Mouse (Mus musculus) right cerebral cortex, postnatal 10 days (tissue): ENCODE data around the gene Aff1.

Experiments used
- DNase-seq, 2 experiments: peaks; one replicate each; pipeline ENCODE4 v3.0.0; 2021; ENCODE audit warnings: low spot score in 2 of 2

Gene Aff1

DNA sequence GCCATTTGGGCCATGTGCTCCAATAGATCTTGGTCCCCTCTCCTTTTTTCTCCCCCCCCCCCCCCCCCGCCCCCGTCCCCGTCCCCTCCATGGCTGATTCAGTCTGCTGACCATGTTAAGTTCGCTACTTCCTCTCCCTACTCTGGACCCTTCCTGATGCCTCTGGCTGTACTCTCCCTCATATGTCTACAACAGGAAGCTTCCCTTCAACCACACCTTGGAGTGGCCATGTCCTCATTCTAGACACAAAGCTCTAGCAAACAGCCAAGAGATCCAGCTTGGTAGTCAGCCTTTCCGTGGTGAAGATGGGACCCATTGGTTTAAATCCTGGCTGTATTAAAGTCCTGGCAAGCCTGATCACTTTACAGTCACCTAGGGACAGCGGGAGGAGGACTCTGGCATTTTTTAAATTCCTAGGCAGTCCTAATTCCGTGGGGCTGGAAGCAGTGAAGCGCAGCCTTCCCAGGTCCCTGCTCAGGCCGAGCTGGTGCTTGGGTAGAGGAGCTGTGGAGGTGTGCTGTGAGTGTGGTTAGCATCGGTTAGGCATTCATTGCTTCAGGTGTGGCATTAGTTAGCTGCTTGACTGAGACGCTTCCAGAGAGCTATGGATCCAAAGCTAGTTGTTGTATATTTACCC lies 144.1 kb downstream of the Aff1 start:
- DNase-seq = no peak

DNA sequence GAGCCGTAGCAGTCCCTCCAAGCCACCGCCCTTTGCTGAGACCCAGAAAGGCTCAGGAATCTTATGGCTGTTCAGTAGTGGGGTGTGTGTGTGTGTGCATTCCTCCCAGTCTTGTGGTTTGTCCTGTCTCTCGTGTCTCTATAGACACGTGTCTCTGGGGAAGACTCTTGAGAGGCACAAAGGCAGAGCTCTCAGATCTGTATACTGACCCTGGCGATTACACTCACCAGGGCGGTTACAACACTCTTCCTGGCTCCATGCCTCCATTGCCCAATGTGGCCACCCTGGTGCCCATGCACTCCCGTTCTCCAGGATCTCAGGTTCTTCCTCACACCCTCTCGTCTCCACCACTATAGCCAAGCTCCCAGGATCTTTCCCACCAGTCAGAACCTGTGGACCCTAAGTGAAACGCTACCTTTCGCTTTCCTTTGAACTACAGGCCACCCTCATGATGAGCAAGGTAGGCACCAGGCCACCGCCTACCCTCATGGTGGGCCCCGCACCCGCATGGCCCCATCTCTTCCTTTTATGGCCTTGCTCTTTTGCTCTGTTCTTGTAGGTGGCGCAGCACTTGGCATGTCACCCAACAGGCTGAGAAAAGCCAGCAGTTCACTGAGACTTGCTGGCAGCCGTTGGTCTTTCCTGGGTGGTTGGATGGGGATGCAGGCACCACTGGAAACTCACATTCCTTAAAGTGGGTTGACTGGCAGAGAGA lies 146.5 kb downstream of the Aff1 start:
- DNase-seq = no peak

DNA sequence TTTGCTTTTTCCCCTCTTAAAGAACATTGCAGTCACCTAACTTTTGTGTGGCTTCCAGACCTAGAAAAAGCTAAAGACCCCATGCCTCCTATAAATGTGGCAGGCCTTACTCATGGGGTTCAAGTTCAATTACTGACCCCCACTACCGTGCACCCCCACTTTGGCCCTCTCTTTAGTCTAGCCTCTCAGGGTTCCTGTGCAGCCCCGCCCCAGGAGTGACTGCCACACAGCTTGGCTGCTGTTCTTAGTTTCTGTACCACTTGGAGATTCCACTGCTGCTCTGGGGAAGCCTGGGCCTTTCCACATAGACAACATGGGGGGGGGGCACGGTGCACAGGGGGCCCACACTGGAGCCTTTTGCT lies 147.1 kb downstream of the Aff1 start:
- DNase-seq = no peak

DNA sequence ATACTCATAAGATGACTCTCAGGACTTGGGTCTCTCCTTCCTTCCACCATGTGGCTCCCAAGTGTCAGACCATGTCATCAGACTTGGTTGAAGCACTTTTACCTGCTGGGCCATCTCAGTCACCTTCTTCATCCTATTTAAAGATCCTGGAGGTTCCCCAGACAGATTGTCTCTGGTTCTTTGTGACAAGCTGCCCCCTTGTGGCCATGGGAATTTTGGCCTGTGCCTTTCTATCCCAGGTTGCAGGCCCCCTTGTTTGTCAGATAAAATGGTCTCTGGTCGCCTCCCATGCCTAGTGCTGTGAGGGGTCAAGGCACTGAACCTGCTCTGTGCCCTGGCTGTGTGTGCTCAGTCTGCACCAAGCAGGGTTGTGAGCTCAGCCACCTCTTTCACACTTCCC lies 151.8 kb downstream of the Aff1 start:
- peak in 1 of 2 experiments; percentile 62 for DNase-seq

DNA sequence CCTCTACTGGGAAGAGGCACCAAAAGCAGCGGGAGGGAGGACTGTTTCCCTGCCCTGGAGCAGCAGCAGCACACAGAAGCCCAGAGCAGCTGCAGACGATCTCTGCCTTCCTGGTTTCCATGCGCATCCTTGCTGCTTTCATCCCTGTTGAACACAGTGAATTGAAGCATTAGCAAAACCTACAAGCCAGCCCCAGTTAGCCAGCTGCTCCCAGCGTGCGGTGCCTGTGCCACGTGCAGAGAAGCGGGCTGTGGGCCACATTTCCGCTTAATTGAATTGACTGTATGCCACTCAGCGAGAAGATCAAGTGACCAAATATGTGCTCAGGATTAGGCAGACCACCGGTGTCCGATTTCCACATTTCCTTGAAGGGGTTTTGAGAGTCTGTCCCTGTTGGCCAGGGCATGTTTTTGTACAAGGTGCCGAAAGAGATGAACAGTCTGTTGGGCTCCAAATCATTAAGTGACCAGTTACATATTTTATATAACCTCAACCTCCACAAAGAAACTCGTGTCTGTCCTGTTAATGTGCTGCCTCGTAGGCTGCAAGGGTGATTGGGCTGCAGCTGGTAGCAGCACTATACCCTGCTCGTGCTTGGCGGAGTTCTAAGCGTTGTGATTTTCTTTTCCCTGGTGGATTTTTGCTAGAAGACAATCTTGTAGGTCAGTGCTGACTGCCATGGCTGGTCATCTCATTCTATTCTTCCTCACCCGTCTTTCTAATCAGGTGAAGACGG lies 153.4 kb downstream of the Aff1 start:
- peak; percentile 69 to 72 for DNase-seq

DNA sequence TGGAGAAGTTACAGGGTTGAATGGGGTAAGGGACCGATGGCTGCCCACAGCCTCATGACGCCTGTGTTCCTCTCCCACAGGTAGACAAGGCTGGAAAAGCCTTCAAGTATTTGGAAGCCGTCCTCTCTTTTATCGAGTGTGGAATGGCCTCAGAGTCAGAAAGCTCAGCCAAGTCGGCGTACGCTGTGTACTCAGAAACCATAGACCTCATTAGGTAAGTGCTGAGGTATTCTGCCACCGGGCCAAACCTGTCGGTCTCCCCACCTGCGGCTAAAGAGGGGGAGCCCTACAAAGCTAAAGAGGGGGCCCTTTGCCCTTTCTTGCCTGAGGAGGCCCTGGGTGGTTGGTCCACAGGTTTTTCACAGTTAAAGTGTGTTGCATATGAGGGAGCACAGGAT lies 154.0 kb downstream of the Aff1 start:
- no peak for DNase-seq

DNA sequence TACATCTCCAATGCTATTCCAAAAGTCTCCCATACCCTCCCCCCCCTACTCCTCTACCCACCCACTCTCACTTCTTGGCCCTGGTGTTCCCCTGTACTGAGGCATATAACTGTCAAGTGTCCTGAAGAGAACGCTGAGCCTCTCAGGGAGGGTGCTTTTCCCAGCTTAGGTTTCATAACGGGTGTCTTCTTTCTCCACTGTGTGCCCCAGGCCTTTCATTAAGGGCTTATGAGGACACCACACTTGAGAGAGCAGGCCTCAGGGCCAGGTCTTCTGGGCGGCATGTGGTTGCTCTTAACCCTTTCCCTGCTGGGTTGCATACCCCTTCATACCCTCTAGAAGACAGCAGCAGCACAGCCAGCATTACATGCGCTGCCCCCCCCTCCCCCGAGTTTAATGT lies 154.4 kb downstream of the Aff1 start:
- DNase-seq = no peak

DNA sequence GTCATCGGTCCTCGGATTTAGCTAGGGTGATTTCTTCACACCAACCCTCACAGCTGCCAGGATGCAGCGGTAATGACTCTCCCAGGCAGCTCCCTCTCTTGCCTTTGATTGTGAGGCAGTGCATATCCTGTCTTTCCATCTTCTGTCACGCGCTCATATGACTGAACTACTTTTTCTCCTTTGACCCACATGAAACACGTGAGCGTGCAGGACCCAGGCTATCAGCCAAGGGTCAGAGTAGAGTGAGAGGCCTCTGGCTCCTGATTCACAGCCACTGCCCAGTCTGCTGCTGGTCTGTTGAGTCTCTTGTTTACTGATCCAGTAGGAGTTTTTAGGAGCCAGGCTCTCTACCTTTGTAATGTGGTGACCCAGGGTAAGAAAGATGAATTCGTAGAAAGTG lies 156.4 kb downstream of the Aff1 start:
- no peak for DNase-seq

DNA sequence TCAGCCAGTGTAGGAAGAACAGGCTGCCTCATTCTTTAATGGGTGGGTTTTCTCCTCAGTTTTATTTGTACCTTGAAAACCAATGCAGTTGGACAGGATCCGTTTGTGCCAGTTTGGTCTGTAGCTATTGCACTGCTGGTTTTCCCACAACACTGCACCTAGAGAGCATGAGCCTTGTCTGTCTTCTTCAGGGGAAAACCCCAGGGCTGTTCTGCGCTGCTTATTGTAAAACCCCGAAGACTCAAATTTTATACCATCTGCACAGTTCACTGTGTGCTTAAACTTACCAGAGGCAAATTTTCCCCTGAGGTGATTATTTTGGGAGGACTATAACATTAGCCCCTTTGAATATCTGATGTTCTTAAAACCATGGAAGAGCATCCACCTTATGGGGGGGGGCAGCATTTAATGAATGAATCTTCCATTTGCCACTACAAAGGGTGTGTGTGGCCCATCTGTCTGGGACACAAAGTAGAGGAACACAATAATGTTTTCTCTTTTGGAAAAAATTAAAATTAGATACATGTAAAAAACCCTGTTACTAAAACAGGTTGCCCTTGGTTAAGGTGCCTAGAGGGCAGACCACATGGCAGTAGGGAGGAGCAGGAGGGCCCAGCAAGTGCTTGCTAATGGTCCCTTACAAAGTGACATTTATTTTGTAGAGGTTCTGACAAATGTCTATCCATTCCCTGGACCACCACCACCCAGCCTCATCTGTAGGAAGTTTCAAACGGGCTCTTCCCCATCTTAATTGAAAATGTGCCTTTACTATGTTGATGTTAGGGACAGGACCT lies 160.8 kb downstream of the Aff1 start:
- no peak for DNase-seq

DNA sequence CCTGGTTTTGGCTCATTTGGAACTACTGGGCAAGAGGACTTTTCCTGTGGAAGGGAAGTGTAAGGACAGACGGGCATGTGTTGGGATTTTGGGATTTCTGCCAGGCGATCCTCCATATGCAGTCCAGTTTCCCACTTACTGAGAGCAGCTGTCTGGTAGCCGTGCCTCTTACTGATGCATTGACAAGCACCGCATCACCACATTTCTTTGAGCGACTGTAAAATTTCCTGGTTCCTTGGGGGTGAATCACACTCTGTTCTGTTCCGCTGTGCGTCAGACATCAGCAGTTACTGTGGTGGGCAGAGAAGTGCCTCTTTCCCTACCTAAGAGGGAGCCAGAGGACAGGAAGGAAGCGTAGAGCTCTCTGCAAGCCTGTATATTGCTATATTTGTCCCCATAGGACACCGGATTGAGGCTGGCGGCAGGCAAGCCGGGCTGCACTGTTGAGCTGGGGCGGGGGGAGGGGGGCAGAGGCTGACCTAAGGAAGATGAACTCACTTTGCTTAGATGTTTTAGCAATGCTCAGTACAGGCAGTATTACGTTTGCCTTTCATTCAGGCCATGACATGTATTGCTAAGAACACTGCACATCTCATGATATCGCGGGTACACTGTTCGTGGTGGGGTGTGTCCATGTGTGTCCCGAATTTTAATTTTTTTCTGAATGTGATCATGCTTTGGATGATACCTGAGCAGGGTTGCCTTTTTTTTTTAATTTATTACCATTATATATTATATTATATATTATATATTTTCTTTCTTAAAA lies 162.1 kb downstream of the Aff1 start:
- peak; percentile 79 to 87 for DNase-seq

DNA sequence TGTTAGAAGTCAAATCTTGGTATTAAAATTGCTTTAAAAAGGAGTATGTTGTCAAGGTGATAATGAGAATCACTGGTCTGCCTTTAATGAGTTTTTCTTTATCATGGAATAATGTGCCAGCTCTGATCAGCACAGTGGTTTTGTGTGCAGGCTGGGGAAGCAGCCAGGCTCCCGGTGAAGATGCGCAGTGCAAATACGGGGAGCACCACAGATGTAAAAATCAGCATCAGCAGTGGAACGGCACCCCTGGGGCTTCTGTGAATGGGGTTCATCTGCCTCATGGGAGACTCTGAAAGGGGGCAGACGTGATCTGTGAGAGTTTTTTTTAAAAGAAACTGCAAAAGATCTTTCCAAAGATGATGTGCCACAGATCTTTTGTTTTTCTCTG lies 162.6 kb downstream of the Aff1 start:
- DNase-seq = no peak

DNA sequence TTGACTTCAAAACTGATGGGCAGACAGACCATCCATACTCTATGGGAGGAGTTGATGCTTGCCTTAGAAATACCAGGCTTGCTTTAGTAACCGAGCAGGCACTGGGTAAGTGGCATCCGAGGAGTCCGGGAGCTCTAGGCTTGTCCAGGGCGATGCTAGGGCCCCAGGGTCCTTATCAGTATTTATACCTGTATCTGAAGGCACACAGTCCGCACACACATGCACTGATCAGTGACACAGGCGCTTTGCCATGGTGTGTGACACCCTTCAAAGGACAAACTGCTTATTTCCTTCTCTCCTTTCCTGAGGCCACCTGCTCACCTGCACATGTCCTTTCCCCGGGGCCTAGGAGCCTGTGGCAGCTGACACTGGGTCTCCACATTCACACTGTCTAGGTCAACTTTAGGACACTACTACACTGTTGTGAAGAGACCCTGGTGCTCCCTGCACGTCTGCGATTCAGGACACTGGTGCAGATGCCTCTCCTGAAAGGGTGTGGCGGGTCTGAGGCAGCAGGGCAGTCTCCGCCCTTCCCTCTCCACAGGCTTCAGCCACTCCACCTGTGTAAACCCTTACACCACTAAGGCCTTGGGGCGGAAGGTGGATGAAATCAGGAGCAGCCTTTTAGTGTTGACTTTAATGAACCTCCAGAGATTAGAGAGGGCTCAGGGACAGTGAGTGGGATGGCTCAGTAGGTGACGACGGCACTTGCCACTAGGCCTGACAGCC lies 163.5 kb downstream of the Aff1 start:
- DNase-seq = peak in 1 of 2 experiments; percentile 27

DNA sequence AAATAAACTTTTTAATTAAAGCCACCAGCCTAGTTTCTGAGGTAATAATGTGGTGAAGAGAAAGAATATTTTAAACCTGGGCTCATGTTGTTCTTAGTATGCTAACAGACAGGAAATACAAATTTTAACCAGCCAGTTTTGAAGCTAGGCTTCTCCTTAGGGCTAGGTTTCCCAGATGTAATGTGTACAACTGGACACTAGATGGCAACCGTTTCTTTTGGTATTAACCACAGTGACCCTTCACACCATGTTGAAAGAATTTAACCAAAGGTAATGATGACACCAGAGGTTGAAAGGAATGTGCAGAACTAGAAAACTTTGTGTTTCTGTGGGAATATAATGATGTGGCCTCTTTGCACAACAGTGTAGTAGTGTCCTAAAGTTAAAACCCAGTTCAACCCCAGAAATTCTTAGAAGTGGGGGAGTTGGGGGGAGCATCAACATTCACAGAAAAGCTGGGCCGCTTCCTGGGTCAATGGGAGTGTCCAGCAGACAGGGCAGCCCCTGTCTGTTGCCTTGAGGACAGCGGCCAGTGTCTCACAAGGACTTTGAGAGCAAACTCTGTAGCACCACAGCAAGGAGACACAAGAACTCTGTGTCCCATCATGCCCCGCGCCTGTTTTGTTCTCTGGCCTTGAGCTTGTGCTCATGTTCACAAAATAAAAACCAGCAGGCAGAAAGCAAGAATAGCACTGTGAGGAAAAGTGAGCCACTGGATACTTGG lies 164.3 kb downstream of the Aff1 start:
- DNase-seq = peak in 1 of 2 experiments; percentile 32

DNA sequence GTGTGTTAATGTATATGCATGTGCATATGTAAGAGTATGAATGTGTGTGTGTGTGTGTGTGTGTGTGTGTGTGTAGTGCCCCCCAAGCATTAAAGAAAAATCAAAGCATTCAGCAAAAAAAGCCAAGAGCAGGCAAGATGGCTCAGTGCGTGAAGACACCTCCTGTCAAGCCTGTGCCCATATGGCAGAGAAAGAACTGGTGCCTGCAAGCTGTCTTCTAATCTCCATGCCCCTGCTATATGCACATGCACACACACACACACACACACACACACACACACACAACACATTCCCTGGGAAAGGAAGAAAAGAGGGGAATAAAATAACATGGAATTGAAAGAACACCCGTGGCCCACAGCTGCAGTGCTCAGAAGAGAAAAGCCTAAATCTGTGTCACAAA lies 165.0 kb downstream of the Aff1 start:
- DNase-seq = peak; percentile 53 to 73

DNA sequence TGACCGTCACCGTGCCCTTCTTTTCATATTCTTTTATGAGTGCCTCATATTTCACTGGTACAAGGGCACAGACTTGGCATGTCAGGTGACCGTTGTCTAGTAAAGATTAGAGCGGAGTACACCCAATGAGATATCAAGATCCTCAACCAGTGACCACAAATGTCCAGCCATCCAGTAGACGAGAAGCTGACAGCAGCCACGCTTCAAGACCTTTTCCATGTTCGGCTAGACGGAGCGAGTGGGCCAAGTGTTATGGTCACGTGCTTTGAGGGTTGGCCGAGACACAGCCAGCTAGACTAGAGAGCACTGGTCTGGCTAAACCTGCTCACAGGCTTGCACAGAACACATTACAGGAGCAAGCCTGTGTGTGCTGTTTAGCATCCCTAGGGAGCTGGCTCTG lies 168.4 kb downstream of the Aff1 start:
- DNase-seq = no peak

DNA sequence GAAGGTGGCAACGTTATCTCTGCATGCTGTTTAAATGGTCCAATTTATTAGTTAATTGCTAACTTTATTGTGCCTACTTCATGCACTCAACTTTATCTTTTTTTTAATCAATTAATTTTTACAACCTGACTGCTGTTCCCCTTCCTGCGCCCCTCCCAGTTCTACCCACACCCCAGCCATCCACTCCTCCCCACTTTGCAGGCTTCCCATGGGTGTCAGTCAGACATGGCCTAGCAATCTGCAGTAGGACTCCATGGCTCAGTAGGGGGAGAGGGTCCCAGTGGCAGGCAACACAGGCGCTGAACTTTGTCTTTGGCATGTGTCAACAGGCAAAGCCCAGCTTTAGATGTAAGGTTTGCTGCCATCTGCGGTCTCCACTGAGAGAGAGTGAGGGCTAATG lies 171.6 kb downstream of the Aff1 start:
- DNase-seq = no peak

DNA sequence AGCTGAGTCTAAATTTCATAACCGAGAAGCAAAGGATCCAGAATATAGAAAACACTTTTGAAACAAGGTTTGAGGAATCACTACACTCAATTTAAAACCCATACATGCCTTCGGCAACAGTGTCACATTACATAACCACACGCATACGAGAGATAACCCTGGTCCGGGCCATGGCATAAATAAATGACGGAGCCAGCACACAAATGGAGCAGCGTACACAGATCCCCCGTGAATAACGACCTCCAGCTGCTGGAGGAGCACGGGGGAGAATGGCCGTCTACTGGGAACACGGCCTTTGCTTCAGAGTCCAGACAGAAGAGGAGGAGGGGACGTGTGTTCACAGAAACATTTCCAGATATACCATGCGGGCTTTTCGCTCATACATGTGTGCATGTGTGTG lies 197.6 kb downstream of the Aff1 start:
- peak in 1 of 2 experiments; percentile 20 for DNase-seq

DNA sequence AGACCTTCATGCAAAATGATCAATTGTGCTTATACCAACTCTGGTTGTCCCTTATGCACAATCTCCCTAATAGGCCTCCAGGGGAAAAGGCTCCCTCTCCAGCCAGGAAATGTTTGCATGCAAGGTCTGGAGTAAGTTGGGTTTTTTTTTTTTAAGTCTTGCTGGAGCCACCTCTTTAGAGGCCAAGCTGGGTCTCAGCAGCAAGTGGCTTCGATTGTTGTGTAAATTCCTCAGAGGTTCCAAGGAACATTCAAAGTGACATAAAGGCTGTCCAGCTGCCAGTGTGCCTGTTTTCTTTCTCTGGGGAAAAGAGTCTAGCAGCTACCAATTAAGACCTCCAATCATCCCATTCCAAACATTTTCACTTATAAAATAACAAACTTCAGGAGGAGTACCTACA lies 206.1 kb downstream of the Aff1 start:
- no peak for DNase-seq
